Mouse (Mus musculus) lung, adult 2 months (tissue): ENCODE measurements around the gene Prpf6.

Experiments used
- CTCF ChIP-seq: fragments of 200-500 bp; IDR thresholded peaks from 2 replicates; pipeline ENCODE4 v1.5.1; 2011; ENCODE audit warnings: mild to moderate bottlenecking, low read length, control low read depth; ENCODE audit not compliant: insufficient read depth
- POLR2A ChIP-seq: fragments of 200-500 bp; IDR thresholded peaks from 2 replicates; pipeline ENCODE4 v1.6.1; 2011; ENCODE audit warnings: low read depth, mild to moderate bottlenecking, control low read depth, low read length, borderline replicate concordance; ENCODE audit errors: extremely low read depth

- TF ChIP-seq CTCF: no peak
- TF ChIP-seq POLR2A: no peak
These were observed 4.7 kb downstream of the Prpf6 start for GRCm38 (mm10) chr2:181596221-181596960.
